Mouse (Mus musculus): ENCODE measurements around the gene Ell3.

Ell3 gene

DNA sequence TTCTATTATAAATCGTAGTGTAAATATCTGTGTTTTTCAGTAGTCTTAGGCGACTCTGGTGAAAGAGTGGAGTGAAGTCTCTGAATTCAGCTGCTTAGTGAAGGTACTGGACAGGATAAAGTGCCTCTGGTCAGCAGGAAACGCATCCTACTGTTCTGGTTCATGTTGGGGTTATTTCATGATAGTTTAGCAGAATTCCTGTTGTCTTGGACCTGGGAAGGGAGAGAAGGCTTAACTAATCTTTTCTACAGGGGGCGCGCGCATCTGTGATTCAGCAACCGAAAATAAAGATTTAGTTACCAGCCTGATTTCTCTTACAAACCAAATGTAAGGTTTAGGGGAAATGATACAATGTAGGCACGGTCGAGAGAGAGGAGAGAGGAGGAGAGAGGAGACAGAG lies 4.1 kb upstream of the Ell3 start:
- DNase-seq (ENCODE audit: low spot score in 2 of 2) = no peak

DNA sequence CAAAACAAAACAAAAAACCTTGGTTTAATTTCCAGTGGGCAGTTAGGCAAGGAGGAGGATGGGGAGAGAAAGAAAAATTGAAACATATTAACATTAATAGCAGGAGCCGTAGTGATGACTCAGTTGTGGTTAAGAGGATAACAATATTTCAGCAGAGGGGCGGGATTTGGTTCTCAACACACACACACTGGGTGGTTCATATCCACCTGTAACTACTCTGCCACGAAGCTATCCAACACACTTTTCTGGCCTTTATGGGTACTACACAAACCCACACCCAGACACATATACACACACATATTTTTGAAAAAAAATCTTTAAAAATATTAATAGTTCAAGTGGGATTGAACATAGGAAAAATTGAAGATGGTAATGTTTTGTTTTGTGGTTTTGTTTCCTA lies 2.9 kb upstream of the Ell3 start:
- no peak for DNase-seq (ENCODE audit: low spot score in 2 of 2)

DNA sequence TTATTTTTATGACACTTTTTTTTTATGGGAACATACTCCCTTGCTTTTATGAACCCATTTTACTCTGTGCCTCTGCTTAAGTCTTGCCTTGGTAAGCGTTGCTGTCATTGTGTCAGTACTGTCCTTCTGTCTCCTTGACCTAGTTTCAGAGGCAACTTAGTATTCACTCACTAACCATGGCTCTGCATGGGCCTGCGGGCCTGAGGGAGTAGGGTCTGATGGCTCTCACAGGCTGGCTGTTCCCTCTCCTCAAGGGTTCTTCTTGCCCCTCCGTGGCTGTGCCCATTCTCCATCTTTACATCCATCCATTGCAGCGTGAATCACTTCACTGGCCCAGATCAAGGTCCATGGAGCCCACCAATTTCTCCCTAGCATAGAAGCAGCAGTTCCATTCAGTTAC lies 2.4 kb upstream of the Ell3 start:
- no peak for DNase-seq (ENCODE audit: low spot score in 2 of 2)

DNA sequence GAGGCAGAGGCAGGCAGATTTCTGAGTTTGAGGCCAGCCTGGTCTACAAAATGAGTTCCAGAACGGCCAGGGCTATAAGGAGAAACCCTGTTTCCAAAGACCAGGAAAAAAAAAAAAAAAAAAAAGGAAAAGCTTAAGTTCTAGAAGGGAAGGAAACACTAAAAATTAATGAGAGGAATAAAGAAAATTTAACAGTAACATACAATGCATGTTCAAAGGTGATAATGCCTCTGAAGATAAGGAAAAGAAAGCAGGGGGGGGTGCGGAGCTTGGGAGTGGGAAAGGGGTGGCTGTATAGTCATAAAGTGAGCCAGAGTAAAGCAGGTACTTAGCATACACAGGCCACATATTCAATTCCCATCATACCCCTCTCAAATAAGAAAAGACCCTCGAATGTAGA lies 1.0 kb upstream of the Ell3 start:
- DNase-seq (ENCODE audit: low spot score in 2 of 2) = no peak

DNA sequence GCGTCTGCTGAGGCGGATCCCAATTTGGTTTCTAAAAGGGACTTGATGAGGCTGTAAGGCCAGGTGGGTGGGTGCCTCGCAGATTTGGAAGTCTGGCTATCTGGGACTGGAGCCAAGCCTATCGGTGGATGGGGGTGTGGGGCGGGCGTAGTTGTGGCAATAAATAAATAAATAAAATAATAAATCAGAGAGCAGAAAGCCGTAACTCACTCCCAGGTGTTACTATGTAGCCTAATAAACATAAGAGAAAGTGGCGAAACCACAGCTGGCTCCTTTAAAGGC lies 1.1 kb downstream of the Ell3 start:
- no peak for DNase-seq (ENCODE audit: low spot score in 2 of 2)

DNA sequence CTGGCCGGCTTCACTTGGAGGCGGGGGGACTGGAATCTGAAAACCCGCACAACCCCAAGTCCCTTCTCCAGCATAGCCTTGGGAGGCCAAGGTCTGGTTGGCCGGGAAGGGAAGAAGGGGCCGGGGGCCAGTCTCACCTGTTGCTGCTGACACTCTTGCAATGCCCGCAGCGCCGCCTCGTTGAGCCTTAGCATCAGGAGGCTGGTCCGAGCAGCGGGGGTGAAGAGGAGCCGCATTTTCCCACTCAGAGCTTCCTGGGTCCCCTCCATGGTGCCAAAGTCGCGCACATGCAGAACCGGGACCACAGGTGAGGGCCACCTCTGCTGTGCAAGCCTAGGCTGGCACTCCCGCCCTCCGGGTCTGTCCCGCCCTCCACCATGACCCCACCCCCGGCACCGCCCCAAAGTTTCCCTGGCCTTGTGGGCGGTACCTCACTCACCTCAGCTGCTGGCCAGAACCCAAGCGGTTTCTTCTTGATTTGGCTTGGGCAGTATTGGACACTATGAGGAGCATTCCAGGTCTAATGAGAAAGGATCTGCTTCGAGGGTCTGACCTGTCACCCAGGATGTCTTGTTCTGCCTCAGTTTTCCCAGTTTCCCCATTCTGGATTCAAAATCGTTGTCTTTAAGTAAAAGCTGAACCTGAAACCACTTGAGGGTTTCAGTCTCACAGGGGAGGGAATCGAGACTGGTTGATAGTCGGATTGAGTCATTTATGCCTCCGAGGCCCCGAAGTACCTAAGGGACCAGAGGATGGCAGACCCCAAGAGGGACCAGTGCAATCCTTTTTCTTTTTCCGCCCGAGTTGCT lies 1.6 kb downstream of the Ell3 start:
- DNase-seq (ENCODE audit: low spot score in 2 of 2) = no peak

DNA sequence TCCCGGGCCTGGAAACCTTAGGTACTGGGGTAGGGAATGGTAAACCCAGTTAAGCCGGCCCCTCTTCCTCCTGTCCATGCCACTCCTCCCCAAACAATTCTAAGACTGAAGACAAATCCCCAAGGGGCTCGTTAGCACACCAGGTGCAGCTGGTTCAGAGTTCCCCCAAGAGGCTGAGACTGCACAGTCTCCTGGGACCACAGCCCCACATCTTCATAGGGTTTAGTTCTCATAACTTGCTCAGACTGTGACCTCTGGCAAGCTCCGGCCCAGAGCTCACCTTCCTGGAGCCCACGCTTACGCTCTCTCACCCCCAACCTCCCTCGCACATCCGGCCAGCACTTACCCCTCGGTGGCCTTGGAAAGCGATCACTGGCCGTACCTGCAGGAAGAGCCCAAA lies 2.3 kb downstream of the Ell3 start:
- DNase-seq (ENCODE audit: low spot score in 2 of 2) = no peak

DNA sequence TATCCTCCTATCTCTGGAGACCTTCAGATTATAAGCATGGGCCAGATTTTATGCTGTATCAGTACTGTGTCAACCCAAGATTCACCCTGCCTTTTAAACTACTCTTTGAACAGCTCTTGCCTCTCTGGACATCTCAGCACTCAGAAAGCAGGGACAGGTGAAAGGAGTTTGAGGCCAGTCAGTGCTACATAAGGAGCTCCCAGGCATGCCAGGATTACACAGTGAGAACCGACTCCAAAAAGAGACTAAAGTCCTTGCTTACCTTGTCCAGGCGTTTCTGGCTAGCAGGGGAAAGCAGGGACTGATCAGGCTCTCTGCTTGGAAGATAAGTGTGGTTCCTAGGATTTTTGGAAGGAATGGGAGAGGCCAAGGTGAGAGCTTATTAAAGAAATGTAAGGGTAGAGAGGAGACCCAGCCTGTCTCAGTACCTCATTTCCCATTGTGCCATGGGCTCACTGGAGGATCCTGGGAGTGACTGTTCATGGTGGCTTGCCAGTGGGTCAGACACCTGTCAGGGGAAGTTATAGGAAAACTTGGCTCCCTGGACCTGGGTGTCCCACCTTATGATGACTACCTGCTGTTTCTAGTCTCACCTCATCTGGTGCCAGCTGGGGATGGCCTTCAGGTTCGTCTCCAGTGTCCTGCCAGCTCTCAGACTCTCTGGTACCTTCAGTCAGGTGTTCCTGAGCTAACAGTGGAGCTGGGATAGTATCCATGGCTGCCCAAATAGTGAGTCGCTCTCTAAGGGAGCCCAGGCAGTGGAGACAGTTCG lies 3.1 kb downstream of the Ell3 start:
- DNase-seq (ENCODE audit: low spot score in 2 of 2) = no peak

DNA sequence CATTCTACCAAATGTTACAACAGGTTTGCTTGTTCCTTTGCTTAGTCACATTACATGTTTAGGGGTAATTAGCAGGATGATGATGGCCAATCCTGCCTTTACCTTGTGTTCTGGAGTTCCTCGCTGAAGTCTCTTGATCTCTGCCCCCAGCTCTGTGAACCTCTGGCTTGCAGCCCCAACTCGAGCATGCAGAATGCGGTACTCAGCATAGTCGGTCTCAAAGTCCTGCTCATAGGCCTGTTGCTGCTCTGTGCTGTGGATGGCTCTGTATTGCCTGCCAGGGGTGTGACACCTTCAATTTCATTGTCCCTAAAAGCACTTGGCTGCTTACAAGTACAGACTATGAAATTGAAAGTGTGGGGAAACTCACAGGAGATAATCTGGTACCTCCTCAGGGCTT lies 4.3 kb downstream of the Ell3 start:
- no peak for DNase-seq (ENCODE audit: low spot score in 2 of 2)

DNA sequence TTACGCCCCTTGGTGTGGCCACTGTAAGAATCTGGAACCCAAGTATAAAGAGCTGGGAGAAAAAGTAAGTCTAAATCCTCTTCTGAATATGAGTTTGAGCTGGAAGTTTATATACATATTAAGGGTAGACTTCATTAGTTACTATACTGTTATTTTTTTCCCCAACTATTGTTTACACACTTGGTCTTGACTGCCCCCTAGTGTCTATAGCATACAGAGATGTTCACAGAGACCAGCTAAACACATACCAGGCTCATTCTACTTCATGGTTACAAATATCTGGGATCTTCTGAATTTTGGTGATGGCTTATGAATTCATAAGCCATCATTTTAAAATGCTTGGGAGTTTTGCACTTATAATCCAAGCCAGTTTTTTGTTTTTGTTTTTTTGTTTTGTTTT lies 9.2 kb downstream of the Ell3 start:
- DNase-seq (ENCODE audit: low spot score in 2 of 2) = no peak

DNA sequence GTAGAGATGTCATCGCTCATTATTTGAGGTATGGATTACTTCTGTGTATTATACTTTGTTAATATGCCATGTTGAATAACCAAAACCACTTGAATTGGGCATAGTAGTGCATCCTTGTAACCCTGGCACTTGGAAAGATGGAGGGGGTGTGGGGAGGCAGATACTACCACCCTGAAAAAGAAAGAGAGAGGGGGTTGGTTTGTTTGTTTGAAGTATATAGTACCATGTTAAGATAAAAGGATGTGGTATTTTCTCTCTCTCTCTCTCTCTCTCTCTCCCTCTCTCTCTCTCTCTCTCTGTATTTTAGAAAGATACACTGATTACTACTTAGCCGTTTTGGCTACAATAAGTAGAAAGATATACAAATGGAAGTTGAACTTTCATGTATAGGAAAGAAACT lies 18.2 kb downstream of the Ell3 start:
- no peak for DNase-seq (ENCODE audit: low spot score in 2 of 2)

DNA sequence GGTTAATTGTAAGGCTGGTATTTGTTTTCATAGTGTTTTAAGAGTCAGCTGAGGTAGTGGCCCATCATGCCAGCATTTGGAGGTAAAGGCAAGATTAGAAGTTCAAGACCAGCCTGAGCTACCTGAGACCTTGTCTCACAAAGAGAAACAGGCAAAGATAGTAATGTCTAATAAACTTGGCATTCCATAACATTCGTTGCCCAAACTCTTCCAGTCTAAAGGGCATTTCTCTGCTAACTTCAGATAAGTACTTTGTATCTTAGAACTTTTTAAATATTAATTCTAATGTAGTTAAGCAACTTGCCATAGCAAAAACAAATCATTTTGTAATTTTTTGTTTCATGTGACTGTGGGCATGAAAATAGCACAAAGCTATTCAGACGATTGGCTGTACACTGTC lies 20.9 kb downstream of the Ell3 start:
- DNase-seq (ENCODE audit: low spot score in 2 of 2) = no peak

DNA sequence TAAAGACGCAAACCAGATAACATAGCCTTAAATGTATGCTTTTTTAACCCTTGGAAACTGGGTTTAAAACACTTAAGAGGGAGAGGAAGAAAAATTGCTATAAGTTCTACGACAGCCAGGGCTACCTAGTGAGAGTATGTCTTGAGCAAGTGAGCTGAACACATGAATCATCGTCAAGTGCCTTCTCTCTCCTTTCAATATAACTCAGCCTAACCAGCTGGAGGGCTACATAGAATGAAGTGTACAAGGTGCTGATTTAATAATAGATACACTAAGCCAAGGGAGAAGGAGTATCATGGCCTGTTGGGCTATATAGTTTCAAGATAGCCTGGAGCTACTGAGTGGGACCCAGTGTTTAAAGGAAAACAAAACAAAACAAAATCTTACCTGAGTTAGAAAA lies 25.6 kb downstream of the Ell3 start:
- DNase-seq (ENCODE audit: low spot score in 2 of 2) = no peak

DNA sequence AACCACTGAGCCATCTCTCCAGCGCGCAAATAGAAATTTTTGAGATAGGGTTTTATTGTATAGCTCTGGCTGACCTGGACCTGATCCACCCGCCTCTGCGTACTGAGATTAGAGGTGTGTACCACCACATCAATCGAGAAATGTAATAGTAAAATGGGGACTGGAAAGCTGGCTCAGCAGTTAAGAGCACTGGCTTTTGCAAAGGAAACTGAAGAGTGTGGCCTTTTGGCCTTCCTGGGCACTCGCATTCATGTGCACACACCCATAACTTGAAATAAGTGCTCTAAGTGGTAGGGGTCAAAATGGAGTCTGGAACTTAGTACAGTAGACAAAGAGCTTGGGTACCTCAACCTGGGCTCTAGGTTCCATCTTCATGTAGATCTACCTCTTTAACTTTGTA lies 27.7 kb downstream of the Ell3 start:
- no peak for DNase-seq (ENCODE audit: low spot score in 2 of 2)

DNA sequence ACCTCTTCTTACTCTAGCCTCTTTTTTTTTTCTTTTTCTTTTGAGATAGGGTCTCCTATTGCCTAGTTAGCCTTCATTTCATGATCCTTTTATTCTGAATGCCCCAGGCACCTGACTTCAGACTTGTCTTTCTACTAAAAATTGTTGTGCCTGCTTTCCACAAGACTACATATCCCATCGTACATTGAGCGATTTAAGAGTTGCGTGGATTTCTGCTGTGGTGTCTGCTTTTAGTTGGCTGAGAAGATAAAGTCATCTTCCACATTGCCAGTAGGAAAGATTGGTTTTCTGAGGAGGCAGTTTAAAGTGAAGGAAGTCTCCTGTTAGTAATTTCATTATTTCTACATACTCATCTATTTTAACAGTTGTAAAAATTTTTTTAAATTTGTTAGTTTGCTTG lies 28.5 kb downstream of the Ell3 start:
- DNase-seq (ENCODE audit: low spot score in 2 of 2) = no peak

DNA sequence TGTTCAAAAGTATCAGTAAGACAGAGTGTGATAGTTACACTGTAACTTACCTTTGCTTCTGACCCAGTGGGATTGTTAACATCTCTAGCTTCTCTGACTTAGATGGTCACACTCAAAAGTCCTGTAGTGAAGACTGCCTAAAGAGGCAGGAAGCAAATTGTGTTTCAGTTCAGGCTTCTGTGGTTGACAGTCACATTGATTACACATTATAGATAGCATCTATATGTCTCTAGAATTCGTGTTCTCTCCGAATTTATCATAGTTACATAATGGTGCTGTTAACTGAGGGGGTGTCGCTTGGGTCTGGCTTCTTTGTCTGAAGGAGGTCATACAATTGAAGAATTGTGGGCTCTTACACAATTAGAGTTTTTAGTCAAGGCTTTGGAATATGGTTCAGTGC lies 29.0 kb downstream of the Ell3 start:
- DNase-seq (ENCODE audit: low spot score in 2 of 2) = no peak

DNA sequence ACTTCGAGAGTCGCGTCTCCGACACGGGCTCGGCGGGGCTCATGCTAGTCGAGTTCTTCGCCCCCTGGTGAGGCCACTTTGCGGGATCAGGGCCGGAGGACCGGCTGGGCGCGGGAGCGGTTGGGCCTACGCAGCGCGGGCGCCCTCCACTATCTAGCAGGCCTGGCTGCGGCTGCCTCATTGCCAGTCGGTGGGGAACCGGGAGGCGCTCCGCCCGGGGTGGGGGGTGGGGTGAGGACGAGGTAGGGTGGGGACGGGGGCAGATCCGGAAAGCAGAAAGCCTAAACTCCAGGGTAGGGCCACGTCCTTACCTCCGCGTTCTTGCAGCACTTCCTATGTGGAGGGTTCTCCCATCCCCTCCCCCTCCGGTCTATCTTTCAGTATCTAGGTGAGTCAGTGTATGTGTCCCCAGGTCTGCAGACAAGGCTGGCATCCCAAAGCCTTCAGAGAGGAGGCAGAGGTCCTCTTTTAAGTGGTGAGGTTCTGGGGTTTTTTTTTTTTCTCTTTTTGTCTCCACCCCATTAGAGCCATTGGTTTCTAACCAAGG lies 29.9 kb downstream of the Ell3 start:
- DNase-seq (ENCODE audit: low spot score in 2 of 2) = no peak

DNA sequence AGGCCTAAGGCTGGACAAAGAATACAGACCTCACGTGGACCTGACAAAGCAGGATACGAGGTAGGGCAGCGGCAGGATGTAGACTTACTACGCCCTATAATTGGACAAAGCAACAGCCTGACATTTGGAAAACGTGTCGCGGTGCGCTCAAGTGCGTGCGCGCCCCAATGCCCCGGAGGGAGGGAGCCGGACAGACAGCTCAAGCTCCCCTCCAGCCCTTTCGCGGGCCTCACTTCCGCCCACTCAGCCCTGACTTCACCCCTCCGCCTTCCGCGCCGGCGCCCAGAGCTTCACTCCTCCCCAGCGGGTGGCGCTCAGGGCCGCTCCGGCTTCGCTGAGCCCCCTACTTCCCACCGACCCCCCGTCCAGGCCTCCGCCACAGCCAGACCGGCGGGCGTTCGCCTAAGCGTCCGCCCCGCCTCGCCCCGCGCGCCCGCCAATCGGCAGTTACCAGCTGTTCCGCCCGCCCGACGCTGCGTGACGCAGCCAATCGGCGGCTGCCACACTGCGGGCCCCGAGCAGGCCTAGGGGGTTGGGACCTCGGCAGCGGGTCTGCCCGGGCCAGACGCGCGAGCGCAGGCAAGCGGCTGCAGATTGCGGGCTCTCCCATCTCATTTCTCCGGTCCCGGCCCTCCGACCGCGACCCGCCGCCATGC lies 30.6 kb downstream of the Ell3 start, which contains the start of the genes Pdia3 and Catsper2:
Gene Pdia3, plus strand, starts transcription at position 389 of the 656 bp plus-strand sequence.
Gene Catsper2, minus strand, starts transcription at position 406 of the 656 bp plus-strand sequence.
- peak; percentile 79 to 86 for DNase-seq (ENCODE audit: low spot score in 2 of 2)

DNA sequence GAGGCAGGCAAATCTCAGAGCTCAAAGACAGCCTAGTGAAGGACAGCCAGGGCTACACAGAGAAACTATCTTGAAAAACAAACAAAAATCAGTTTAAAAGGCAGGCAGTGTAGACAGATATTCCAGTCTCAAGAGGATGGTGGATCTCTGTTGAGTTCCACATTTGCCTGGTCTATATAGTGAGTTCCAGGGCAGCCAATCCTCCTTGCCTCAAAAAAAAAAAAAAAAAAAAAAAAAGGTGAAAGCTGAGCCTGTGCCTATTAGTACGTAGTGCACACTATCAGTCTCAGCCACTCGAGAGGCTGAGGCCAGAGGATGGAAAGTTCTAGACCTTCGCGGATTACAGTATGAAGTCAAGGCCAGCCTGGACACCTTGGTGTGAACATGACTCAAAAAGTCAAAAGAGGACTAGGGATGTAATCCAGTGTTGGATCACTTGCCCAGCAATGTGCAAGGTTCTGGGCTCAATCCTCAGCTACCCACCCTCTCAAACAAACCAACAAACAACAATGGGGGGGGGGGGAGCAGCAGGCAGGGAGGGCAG lies 31.2 kb downstream of the Ell3 start:
- DNase-seq (ENCODE audit: low spot score in 2 of 2) = no peak

DNA sequence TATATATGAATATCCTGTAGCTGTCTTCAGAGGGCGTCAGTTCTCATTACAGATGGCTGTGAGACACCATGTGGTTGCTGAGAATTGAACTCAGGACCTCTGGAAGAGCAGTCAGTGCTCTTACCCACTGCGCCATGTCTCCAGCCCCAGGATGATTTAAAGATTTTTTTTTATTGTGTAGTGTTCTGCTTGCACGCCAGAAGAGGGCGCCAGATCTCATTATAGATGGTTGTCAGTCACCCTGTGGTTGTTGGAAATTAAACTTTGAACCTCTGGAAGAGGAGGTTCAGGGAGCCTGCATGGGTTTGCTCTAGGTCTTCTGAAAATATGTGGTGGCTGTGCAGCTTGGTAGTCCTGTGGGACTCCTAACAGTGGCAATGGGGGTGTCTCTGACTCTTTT lies 35.9 kb downstream of the Ell3 start:
- no peak for DNase-seq (ENCODE audit: low spot score in 2 of 2)

DNA sequence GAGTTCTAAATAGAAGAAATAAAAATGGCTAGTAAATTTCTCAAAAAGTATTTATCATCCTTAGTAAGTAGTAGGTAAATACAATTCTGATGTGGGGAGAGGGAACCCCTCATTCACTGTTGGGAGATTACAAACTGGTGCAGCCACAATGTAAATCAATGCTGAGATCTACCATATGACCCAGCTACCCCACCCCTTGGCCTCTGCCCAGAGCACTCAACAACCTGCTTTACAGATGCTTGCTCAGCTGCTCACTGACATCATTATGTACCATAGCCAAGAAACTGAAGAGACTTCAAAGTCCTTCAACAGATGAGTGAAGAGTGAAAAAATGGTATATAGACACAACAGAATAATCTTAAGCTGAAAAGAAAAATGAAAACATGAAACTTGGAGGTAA lies 40.8 kb downstream of the Ell3 start:
- DNase-seq (ENCODE audit: low spot score in 2 of 2) = no peak

DNA sequence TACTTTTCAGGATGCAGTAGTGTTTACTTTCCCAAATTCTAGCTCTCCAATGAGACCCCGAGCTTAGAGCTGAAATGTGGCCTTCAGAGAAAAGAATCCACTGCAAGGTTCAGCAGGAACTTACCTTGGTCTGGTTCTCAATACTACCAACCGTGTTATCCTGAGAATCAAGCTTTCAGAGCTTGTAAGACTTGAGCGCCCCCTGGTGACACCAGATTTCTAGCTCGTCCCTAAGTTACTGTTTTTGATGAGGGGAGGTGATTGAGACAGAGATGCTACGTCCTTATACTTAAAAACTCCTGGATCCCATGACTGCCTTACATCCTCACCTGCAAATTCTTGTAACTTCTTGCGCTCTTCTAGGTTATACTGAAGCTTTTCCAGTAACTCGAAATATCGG lies 47.5 kb downstream of the Ell3 start:
- peak; percentile 79 to 87 for DNase-seq (ENCODE audit: low spot score in 2 of 2)

Measured in frontal cortex, postnatal 25 days (tissue).